Mouse (Mus musculus) cerebellum, postnatal 10 days (tissue): ENCODE results near the gene Arpc3.
"Not testable (repeated sequence)": the region's sequence is repeated elsewhere in the genome, so short reads cannot be mapped to it uniquely, and the experiment has no call there.

ENCODE experiments used
- DNase-seq, 2 experiments: peaks; one replicate each; pipeline ENCODE4 v3.0.0; 2021; ENCODE audit warnings: mixed read lengths in 2 of 2

The Arpc3 gene

DNA sequence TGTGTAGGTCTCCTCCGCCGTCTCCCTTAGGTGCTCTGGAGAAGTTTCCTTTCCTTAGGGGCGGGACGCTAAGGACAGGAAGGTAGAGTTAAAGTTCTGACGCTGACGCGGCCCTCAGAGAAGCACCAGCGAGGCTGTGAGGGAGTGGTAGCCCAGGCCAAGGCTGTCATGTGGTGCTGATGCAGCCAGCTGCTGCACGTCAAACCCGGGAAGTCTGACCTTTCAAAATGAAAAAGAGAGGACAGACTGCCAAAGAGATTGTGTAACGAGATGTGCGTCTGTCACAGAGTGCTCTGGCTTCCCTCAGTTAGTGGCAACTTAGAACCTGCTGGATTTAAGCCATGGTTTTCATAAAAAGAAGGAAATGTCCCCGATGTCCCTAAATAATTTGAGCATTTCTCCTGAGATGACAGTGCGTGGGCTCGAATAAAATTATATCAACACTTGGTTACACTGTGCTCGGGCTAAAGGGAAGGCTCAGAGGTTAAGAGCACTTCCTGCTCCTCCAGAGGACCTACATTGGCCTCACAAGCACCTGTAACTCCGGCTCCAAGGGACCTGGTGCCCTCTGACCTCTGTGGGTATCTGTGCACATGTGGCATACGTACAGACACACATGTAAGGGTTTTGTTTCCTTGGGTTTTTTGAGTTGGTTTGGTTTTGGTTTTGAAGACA is 9.1 kb downstream of the Arpc3 start:
- DNase-seq, result no peak

DNA sequence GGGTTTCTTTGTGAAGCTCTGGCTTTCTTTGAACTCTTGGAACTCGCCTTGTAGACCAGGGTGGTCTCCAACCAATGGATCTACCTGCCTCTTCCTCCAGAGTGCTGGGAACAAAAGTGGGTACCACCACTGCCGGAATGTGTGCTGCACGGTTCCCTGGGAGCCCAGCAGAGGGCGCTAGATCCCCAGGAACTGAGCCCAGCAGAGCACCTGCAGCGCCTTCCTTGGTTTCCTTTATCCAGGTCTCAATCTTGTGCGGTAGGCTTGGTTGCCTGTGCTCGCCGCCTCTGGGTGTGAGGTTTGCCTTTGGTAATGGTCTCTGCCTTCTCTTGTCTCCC is 9.6 kb downstream of the Arpc3 start:
- peak; percentile 89 to 92 for DNase-seq

DNA sequence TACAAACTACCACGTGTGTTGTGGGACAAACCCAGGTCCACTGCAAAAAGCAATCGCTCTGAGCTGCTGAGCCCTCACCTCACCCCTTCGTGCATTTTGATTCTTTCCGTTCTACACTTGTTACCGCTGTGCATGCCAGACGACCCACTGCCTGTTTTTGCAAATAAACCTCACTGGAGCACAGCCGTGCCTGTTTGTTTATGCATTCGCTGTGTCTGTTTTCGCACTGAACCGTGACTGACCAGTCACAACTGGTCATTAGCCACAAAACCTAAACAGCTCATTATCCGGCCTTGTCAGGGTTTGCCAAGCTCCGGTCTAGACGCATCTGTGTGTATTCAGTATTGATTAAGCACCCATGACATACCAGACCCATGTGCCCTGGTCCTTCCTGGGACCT is 10.5 kb downstream of the Arpc3 start:
- DNase-seq, result no peak

DNA sequence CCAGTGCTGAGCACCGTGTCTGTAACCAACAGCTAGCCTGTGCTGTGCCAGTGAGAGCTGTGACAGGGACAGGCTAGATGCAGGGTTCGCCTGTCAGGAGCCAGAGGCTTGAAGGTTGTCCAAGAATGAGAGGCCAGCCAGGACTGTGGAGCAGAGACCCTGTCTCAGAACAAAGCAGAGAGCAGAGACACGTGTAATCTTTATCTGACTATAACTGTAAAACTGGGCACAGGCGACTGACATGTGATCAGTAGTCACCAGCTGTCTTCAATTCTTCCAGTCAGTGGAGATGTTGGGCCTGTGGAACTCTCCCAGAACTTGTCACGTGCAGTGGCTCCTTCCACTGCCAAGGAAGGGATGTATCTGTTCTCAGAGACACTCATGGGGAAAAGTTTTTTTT is 11.1 kb downstream of the Arpc3 start:
- DNase-seq, result peak; percentile 83 to 85

DNA sequence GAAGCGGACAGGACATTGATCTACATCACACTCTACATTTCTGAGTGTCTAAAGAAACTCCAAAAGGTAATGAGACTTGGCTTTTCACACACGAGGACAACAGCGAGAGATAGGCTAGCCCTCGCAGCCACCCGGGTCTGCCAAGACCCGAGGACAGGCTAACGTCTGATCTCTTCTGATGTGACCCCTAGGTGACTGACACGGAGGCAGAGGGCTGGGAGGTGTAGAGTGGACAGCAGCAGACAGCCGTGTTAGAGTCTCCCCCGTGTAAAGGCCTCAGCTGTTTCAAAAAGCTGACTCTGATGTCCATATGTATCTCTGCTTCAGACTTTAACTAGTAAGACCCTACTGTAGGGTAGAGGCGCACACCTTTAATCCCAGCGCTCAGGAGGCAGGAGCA is 11.7 kb downstream of the Arpc3 start:
- DNase-seq, result no peak

DNA sequence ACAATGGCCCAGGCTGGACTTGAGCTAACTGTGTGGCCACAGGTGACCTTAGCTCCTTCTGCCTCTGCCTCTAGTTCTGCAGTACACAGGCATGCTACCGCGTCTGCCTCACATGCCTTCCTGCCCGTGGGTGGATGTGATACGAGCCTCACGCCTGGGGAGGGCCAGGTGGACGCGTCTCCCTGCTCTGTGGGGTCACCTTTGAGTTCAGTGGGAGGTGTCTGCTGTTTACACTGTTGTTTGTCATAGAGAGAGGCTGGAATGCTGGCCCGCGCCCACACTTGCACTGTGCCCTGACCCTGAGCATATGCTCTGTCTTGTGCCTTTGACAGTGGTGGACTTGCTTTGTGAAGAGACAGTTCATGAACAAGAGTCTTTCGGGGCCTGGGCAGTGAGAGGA is 13.9 kb downstream of the Arpc3 start:
- no peak for DNase-seq

DNA sequence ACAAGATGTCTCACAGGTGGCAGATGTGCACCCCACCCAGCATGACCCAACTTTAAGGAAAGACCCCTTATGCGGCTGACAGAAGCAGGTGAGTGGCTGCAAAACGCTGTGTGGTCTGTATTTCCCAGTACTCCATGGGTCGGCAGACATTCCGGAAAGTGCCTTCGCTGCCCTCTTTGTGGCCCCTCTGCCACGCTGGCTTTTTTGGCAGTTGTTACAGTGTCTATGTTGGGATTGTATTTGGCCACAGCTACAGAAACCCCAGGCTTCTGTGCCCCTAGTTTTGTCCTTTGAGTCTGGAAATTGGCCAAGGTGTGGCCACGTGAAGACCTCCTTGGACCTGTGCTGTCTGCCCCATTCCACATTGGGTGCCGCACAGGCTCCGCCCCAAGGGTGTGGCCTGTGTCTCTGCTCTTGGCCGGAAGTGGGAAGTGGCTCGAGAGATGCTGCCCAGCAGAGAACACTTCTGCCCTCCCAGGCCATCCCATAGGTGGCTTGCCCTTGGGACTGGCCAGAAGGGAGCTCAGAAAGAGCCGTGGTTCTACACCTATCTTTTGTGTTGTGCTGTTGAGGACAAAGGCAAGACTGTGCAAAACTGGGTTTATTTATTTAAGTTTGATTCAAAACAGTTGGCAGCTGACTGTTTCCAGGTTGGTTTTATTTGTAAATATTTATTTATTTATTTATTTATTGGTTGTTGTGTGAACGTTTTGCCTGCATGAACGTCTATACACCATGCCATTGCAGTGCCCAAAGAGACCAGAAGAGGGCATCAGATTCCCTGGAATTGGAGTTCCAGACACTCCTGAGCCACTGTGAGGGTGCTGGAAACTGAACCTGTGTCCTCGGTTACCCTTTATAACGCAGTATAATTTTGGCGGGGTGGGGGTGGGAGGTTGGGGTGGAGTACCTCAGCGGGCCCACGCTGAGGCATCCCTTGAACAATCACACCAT is 18.3 kb downstream of the Arpc3 start:
- DNase-seq, result peak in 1 of 2 experiments; percentile 58

DNA sequence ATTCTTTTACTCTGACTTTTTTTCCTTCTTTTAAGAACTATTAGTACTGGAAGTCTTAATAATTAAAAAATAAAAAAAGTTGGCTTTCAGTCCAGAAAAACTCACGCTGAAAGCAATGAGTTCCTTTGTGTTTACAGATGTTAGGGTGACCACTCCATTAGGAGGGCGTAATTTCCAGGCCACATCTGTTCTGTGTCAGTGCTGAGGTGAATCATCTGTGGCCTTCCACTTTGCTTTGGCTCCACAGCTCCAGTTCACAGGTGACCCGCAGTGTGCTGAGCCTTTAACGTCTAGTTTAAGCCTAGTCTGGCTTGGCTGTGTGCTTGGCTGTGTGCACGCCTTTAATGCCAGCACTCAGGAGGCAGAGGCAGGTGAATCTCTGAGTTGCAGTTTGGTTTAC is 20.2 kb downstream of the Arpc3 start:
- no peak for DNase-seq

DNA sequence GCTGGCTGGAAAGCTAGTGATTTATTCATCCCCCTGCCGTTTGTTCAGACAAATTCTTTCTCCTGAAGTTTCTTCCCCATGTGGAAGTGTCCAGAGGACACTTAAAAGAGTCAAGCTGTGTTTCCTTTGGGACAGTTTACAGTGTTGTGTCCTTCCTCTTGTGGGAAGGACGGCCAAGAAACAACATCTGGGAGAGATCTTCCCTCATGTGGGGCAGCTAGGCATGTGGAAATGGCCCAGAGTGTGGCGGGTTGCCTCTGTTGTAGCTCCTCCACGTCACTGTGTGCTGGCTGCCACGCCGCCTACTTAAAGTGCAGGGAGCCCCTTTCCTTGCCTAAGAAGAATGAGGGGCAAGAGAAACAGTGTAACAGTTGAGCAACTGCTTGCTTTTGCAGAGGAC is 21.1 kb downstream of the Arpc3 start:
- DNase-seq, result no peak

DNA sequence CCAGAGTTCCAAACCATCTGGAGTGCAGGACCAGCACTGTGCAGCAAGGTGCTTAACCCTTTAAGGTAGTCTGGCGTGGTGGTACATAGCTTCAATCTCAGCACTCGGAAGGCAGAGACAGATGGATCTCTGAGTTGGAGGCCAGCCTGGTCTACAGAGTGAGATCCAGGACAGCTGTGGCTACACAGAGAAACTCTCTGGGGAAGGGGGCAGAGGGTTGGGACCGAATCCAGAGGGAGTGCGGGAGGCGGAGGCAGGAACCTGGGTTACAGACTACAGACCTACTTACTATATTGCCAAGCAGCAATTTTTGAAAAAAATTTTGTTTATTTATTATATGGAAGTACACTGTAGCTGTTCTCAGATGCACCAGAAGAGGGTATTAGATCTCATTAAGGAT is 22.7 kb downstream of the Arpc3 start:
- no peak for DNase-seq

DNA sequence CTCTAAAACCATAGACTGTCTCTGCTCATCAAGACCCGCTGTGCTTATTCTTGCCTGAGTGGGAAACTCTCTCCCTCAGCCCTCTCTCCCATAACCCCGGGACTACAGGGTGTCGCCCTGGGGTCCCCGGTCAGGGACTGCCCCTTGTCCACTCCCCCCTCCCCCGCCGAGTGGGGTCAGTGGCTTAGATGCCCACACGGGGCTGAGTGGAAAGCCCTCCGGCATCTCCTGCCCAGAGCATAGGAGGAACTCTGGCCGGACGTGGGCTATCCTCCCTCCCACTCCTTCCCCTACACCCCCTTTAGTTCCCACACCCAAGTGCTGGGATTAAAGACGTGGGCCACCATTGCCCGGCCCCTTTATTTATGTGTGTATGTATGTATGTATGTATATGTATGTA is 23.8 kb downstream of the Arpc3 start:
- no peak for DNase-seq

DNA sequence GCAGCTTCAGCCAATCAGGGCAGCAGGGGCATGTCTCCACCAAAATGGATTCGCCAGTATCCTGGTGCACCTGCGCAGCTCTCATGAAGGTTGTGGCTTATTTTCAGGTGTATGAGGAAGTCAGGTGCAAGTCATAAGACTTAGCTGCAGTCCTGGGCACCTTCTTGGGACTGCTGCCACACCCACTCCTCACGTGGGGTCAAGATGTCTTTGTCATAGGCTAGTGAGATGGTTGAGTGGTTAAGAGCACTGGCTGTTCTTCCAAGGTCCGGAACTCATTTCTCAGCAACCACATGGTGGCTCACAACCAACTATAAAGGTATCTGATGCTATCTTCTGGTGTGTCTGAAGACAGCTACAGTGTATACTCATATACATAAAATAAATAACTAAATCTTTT is 29.0 kb downstream of the Arpc3 start:
- DNase-seq, result not testable (repeated sequence)

DNA sequence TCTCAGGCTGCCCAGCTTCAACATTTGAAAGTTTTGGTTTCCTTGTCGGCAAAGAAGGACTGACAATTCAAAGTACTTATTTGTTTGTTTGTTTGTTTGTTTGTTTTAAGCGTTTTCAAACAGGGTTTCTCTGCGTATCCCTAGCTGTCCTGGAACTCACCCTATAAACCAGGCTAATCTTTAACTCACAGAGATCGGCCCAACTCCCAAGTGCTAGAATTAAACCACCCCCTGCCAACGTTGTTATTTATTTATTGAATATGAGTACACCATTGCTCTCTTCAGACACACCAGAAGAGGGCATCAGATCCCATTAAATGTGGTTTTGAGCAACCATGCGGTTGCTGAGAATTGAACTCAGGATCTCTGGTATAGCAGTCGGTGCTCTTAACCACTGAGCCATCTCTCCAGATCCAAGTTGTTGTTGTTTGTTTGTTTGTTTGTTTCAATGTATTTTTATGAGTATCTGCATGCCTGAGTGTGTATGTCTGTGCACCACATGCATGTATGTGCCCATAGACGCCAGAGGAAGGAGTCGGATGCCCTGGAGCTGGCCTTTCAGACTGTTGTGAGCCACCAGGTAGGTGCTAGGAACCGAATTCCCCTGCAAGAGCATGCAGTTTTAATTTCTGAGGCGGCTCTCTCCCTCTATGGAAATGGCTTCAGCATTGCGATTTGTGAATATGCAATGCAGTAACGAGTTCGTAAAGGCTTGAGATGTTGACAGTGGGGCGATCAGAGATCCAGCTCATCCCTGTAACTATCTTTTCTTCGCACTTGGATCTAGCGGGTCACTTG is 29.8 kb downstream of the Arpc3 start, which contains the start of gene Anapc7:
Anapc7 (plus strand) TSS at position 423 of the 798 bp plus-strand sequence.
- DNase-seq, result no peak

DNA sequence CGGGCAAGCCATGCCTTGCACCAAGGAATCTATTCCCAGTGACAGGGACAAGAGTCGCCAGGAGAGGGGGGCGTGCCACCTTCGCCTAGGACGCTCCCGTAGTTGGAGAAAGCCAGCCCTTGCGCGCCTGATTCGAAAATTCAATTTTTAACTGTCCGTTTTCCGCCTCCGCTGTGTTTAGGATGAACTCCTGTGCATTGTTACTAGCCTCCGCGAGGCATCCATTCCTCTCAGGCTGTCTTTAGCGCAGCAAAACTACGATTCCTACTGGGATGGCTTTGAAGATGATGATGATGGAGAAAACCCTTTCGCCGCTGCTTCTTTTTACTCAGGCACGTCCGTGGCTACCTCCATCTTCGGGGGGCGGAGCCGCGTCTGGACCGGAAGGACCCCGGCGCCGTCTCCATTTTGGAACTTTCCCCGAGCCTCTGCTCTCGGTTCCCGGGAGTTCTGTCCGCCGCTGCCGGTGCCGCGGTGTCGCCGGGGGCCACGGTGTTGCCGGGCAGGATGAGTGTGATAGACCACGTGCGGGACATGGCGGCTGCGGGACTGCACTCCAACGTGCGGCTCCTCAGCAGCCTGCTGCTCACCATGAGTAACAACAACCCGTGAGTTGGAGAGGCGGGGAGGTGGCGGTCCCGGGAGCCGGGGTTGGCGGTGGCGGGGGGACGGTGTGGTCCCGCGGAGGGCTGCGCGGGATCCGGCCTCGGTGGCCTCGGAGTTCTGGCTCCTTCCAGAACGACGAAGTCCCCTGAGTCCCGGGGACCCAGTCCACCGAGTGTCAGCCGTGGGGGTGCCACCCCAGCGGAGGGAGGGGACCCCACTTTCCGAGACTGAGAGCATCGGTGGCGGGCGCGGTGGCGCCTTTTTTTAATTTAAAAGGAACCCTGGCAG is 30.6 kb downstream of the Arpc3 start:
- peak; percentile 95 for DNase-seq

DNA sequence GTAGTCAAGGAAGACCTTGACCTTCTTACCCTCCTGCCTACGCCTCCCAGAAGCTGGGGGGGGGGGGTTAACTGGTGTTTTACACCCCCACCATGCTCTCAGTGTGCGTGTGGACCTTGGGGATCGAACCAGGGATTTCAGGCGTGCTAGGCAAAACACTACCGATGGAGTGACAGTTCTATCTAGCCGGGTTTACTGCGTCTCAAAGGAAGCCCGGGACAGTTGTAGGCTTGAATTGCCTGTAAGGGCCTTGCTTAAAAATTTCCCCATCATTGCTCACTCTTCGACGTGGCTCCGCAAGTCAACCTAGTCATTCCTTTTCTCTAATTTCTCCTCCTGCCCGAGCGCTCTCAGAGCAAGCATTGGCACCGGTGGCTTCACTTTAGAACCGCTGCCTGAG is 31.4 kb downstream of the Arpc3 start:
- DNase-seq, result peak in 1 of 2 experiments; percentile 42

DNA sequence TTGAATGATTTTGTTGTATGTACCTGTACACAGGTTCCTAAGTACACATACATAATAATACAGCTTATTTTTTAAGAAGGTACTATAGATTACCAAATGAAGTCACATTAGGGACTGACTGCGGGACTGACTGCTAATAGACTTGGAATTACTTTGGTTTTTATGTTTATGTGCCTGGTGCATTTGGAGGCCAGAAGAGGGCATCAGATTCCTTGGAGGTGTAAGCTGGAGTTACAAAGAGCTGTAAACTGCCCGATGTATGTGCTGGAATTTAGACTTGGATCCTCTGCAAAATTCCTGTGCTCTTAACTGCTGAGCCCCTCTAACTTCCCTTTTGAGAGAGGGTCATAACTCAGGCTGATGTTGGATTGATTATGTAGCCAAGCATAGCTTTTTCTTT is 33.9 kb downstream of the Arpc3 start:
- no peak for DNase-seq

DNA sequence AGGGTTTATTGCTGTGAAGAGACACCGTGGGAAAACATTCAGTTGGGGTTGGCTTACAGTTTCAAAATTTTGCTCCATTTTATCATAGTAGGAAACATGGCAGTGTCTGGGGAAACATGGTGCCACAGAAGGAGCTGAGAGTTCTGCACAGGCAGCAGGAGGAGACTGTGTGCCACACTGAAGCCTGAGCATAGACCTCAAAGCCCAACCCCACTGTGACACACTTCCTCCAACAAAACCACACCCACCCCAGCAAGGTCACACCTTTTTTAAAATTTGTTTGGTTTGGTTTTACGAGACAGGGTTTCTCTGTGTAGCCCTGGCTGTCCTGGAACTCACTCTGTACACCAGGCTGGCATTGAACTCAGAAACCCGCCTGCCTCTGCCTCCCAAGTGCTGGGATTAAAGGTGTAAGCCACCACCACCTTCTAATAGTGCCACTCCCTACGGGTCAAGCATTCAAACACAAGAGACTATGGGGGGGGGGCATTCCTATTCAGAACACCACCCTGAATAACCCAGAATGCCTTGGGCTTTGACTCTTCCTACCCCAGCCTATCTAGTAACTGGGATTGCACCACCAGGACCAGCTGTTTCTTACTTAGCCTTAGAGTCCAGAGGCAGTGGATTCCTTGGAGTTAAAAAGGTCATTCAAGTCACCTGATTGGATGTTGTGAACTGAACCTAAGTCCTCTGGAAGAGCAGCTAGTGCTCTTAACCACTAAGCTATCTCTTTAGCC is 38.5 kb downstream of the Arpc3 start:
- DNase-seq, result no peak

DNA sequence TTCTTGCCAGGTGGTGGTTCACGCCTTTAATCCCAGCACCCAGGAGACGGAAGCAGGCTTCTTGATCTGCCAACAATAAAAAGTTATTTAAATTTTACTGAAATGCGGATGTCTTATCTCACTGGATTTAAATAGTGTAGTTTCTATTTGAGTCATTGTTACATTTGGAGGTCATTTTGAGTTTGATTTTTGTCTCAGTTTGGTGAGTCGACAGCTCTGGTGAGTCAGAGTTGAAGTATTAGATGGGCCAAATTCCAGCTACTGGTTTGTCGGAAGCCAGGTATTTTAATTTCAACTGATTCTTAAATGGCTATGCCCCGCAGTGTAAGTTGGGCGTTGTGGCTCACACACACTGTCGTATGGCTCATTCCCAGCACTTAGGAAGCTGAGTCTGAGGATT is 39.5 kb downstream of the Arpc3 start:
- no peak for DNase-seq

DNA sequence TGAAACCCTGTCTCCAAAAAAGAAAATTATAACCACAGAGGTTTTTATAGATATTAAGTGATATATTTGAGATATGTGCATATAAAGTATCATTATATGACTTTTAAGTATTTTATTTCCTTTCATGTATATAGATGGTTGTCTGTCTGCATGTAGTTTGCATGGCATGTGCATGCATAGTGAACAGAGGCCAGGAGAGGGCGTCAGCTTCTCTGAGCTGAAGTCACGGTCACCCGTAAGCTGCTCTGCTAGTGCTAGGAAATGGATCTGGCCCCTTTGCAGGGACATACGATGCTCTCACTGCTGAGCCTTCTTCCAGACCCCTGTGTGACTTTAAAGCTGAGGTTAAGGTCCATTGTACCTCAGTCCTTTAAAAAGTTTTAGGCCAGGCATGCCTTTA is 42.9 kb downstream of the Arpc3 start:
- DNase-seq, result no peak

DNA sequence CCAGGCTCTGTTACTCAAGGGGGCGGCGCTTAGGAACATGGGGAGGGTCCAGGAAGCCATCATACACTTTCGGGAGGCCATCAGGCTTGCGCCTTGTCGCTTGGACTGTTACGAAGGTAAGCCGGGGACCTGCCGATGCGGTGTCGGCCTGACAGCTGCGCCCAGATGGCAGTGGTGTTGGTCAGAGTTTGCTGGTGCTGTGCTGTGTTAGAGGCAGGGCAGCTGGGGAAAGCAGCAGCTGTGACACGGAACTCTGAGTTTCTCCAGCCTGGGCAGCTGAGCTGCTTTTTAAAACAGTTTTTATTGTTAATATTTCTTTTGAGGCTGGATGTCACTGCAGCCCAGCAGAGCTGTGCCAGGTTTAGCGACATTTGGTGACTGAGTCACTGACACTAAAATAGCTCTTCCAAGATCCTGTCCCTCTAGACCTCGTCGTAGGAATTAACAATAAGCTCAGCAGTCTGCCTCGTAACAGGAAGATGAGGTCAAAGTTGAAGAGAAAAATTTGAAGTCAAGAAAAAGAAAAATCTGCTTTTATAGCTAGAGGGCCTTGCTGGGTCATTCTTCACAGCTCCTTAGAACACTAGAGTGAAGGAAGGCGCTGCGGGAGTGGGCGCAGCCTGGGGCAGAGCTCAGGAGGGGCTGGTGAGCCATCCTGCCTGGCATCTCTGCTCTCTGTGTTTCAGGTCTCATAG is 47.9 kb downstream of the Arpc3 start:
- no peak for DNase-seq

DNA sequence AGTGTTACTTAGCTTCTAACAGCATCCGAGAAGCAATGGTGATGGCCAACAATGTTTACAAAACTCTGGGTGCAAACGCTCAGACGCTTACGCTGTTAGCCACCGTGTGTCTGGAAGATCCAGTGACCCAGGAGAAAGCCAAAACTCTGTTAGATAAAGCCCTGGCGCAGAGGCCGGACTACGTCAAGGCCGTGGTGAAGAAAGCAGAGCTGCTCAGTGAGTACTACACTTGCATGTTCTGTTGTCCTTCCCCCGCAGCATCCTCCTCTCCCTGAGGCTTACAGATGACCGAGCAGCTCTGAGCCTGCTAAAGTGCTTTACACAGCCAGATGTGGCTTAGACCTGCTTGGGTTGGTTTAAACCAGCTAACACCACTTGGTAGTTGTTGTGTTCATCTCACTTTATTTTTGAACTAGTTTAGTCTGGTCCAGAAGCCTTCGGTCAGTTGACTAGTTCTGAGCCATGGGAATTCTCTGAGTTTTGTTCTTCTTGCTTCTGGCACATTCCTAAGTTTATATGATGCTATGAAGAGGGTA is 48.5 kb downstream of the Arpc3 start:
- no peak for DNase-seq
